Mouse (Mus musculus) c-Kit-positive CD71-positive TER-119-negative erythroid progenitor cells, embryonic 14.5 days (primary cell): ENCODE data around the gene Sufu.
A peak's percentile ranks its signal among the peaks of the same experiment; 100 is the strongest.

Experiments used
- DNase-seq: peaks from one replicate; pipeline ENCODE4 v3.0.0-alpha.2; 2013; ENCODE audit warnings: low read depth

The Sufu gene

DNA sequence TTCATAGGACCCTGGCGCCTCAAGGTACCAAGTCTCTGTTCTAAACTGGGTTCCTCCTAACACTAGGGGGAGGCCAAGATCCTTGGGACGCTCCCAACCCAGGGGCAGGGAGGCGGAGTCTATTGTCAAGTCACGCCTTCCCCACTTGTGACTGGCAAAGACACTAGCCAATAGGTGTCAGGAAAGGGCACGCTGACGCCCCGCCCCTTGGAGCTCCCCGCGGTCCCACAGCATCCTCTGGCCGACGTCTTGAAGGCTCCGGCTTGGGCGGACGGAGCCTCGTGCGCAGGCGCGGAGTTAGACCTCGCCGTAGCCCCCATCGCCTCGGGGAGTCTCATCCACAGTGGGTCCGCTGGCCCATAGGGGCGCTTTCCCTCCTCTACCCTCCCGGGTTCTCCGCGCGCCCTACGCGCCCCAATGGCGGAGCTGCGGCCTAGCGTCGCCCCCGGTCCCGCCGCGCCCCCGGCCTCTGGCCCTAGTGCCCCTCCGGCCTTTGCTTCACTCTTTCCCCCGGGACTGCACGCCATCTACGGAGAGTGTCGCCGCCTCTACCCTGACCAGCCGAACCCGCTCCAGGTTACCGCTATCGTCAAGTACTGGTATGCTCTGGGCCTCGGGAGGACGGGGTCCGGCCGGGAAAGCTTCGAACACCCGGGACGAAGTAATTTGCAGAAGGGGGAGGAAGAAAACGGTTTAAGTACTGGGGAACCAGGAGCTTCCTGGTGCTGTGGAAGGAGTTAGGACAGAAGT lies at the start of gene Sufu:
Gene Sufu (plus strand): TSS at position 211 of the 750 bp plus-strand sequence.
- peak; percentile 100 for DNase-seq

DNA sequence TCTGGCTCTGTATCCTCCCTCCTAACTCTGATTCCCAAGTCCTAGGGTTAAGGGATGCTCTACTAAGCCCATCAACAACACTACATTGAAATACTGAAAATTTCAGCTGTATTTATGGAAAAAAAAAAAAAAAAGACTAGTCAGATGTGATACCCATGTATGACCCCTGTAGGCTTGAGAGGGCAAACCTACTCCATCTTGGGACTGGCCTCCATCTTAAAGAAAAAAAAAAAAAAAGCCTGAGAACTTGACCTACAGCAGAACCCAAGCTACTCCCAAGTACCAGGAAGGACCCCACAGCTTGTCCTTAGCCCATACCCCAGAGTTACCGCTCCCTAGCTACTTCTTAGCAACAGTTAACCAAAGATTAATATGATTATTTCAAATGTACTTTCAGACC lies 49.5 kb upstream of the Sufu start:
- no peak for DNase-seq

DNA sequence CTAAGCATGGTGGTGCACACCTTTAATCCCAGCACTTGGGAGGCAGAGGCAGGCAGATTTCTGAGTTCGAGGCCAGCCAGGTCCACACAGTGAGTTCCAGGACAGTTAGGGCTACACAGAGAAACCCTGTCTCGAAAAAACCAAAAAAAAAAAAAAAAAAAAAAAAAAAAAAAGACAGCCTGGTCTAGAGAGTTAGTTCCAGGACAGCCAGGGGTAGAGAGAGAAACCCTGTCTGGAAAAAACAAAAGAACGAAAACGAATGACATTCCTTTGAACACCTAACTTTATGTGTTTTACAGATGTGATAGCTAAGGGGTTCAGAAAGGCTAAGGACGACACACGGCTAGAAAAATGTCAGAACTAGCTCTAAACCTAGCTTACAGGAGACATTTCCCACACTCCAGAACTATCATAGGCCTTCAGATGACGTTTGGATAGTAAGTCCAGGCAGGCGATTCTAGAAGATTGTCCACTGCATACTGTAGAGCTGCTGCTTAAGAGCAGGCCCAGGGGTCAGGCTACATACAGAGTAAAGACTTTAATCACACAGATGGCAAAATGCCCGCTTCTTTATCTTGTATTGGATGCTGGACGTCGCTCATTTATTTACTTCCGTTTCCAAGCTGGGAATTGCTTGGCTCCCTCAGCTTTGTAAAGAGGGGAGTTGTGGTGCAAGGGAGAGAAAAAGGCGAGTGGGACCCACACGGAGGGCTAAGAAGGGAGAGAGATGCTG lies 48.6 kb upstream of the Sufu start:
- no peak for DNase-seq

DNA sequence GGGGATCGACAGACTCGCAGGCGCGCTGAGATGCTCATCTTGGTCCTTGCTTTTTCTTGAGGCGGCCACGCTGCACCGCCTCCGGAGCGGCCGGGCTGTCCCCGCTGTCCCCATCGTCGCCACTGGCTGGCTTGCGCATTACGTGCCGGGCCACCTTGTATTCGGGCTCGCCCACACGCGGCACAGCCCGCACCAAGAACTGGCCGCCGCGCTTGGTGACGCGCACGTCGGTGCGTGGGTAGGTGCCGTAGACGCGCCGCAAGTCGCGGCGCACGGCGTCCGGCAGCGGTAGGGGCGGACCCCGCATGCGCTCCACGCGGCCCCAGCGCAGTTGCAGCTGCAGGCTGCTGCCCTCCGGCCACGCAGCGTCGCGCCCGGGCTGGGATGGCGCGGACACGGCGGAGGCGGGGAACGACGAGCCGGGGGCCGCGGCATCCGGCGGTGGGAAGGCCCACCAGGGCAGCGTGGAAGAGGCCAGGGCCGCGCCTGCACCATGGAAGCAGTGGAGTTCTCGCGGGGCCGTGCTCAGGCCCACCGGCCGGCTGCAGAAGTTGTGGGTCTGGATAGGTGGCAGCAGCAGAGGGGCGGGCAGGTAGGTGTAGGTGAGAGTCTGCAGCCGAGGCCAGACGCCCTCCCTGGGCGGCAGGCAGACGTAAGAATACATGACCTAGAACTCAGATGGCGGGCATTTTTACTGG lies 47.8 kb upstream of the Sufu start:
- no peak for DNase-seq

DNA sequence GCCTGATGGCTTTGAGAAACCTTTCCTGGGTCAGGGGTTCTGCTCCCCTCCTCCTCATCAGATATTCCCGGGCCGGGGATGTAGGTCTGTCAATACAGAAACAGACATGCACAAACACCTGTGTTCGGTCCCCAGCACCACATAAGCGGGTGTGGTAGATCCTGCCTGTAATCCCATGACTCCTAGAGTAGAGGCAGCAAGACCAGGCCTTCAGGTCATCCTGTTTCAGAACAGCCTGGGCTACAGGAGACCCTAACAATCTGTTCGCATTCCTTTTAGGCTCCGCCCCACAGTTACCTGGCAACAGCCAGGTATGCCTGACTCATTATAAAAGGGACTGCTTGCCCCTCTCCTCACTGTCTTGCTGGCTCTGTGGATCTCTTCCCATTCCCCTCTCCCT lies 47.1 kb upstream of the Sufu start:
- DNase-seq: no peak

DNA sequence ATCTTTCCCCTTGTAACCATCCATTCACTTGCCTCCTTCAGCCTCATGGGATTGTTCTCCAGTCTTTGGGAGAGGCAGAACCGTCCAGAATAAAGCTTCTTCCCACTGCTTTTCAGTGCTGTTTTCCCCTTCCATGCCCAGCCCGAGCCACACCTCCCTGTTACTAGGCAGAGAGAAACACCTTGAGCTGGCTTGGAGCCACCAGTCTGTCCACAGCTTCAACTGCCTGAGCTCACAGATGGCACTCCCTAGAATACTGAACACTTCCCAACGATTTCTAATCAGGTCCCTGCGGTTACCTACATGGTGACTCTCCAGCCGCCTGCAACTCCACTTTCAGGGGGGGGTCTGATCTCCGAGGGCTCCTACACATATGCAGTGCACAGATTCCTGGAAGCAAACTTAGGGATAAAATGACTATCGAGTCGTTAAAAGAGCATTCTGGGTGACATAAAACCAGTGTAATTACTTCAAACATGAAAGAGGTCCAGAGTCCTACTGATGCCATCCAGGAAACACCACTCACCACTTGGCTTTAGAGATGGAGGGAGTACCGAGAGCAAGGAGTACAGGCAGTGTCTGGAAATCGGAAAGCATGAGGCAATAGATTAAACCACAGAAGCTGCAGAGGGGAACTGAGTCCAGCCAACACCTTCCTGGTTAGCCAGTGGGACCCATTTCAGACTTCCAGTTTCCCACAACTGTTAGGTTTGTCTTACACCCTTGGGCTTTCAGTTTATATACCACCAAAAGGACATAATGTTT lies 46.3 kb upstream of the Sufu start, which contains the start of gene 2310034G01Rik:
Gene 2310034G01Rik (minus strand): TSS at position 135 of the 765 bp plus-strand sequence.
- DNase-seq: no peak

DNA sequence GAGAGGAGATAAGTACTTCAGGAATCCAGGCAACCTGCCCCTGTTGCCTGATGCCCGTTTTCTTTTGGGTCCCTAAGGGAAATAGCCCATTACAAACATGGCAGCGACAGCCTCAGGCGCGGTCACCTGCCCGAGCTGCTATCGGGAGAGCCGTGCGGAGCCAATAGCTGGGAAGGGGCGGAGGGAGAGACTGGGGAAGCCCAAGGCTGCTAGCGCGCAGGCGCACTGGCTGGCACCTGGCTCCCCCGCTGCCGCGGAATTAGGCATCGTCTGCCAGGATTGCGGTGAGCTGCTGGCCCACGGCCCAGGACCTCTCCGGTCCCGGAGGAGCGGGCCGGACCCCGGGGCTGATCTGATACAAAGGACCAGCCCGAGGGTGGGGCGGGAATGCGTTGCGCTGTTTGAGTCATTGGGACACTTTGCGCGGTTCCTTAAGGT lies 40.0 kb upstream of the Sufu start:
- peak; percentile 85 for DNase-seq

DNA sequence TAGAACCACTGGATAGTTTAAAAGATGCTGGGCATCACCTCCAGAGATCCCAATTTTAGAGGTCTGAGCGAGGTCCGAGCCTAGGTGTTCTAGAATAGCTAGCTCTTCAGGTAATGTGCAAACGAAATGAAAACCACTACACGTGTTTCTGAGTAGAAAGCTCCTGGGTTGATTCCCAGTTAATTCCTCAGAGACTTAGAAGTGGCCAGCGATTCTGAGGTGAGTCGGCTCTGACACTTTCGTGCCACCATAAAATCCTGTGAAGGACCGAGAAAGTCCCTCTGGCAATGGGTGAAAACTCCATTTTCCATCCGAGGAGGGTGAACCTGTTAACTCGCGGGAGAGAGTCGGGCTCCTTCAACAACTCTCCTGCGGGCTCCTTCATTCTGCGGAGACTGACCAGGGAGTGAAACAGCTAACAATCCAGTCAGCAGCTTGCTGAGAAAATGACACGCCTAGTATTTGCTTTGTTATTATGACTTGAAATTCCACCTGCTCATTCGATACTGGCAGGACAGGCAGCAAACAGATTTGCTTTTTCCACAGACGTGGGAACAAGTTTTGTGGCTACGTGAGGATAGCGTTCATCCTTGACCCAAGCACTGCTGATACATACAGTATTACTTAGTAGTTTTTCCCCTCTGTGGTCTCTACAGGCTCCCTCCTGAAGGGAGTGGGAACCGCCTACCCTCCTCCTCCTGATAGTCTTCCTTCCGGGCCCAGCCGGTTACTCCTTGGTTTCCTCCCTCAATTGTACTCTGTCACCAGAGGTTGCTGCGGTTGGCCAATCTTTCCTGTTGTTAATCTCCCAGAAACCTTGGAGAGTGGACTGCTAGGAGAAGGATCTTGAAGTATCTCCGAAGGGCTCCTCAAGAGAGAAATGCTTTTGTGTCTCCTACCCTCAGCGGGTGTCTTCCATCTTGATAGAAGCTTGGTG lies 39.1 kb upstream of the Sufu start:
- DNase-seq: no peak

DNA sequence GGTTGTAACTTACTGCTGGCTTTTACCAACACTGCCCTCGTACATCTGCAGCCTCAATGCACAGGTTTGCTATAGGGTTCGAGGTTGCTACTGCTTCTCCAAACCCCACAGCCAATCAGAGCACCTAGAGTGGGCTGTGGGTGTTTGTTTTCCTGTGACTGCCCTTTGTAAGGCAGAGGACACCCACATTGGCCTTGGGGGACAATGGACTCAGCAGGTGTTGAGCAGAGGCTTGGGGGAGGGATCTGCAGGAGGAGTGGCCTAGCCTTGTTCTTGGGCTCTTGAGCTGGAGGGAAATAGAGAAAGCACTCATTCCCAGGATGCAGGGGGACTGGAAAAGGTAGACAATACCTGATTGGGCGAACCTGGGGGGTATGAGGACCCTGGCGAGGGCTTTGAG lies 38.3 kb upstream of the Sufu start:
- DNase-seq: no peak

DNA sequence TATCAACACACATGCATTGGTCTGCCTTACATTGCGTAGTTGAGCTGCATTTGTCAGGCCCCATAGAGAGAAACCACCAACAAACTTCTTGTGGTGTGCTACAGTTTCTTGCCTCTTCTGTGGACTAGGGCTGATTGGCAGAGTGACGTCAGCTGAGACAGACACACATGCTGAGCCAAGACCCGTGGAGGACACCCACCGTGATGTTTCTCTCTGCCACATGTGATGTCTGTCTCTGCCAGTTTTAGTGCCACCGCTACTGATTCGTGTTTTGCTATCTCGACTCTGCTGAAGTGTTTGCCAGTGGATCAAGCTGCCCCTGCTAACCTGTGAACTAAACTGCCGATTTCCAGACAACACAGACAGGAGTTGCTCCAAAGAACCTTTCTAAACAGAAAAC lies 34.6 kb upstream of the Sufu start:
- no peak for DNase-seq

DNA sequence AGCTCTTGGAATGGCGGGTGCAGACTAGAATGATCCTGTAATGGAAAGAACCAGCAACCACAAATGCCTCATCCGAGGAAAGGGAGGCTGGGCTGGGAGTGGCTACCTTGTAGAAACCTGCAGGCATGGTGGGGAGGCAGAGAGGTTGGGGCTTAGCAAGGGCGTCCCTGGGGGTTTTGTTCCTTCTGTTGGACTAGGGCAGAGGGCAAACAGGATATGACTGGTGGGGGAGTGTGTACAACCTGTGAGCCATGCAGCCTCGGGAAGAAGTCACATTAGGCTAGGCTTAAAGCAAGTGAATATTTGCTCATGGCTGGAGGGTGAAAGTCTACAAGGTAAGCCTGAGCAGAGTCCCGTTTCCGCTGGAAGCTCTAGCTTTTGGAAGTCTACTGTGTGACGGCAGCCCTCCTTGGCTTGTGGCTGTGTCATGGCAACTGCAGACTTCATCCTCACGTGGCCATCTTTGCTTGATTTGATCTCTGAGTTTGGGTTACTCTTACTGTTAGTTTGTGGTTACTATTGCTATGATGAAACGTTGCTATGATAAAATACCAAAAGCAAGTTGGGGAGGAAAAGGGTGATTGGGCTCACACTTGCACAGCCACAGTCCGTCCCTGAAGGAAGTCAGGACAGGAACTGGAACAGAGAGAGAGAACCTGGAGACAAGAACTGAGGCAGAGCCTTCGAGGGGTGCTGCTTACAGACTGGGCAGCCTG lies 33.2 kb upstream of the Sufu start:
- DNase-seq: no peak

DNA sequence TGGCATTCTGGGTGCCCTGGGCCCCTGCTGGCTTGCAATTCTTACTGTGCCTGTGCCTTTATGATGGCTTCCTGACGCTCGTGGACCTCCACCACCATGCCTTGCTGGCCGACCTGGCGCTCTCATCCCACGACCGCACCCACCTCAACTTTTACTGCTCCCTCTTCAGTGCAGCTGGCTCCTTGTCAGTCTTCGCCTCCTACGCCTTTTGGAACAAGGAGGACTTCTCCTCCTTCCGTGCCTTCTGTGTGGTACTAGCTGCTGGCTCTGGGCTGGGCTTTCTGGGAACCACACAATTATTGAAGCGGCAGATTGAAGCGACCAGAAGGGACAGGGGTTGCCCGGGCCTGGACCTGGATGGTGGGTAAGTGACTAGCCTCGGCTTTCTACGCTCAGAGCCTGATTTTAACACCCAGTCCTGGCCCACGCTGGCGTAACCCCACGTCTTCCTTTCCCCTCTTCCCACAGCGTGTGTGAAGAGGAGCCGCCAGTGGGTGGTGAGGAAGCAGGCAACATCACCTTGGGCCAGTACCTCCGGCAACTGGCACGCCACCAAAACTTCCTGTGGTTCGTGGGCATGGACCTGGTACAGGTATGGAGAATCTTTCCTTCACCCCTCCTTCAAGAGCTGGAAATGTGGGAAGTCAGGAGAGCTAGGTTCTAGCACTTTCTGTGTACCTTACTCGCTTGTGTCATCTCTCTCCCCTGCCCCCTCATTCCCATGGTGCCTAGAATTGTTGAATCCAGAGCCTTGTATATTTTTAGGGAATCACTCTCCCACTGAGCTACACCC lies 28.7 kb upstream of the Sufu start:
- no peak for DNase-seq

DNA sequence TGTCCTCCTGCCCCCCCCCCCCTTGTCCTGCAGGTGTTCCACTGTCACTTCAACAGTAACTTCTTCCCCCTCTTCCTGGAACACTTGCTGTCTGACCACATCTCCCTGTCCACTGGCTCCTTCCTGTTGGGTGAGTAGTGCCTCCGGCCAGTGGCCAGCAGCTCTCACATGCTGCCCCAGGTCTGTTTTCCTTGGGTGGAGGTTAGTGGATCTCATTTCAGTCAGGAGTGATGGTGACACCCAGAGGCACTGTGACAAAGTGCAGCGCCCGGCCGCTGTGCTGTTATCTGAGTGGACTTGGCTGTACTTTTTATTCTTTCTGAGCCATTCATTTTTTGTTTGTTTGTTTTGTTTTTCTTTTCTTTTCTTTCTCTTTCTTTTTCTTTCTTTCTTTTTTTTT lies 27.5 kb upstream of the Sufu start:
- DNase-seq: peak; percentile 33

DNA sequence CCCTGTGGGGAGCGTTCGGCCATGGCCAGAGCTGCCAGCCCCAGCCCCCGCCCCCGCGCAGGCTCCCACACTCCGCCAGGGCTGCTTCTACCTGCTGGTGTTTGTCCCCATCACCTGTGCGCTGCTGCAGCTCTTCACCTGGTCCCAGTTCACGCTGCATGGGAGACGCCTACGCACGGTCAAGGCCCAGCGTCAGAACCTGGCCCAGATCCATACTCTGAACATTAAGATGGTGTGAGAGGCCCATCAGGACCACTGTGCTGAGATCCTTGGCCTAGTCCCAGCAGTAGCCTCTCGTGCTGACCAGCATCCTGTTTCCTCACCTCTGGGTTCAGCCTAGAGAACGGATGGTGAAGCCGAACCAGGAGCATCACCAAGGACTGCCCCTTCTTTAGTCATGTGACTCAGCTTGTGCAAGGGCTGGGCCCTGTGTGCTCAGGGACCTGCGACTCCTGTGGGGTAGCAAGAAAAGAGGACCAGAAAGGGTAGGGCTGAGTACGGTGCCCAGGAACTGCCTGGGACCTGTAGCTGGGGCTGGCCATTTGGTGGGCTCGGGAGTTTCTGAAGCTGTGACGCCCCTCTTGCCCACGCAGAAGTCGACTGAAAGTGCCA lies 22.1 kb upstream of the Sufu start:
- DNase-seq: no peak

DNA sequence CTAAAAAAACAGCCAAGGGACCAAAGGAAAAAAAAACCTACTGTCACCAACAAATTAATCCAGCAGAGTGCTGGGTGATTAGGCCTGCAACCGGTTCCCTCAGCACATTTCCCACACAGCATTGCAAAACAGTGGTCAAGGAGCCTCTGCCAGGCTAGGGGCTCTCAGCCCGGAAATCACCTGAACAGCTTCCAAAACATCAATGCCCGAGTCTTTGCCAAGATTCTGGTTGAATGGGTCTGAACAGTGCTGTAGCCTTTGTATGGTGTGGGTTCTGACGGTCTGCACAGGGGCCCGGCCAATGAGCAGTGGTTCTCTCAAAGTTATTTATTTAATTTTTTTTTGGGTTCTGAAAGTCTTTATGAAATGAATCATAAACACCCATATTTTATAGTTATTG lies 21.2 kb upstream of the Sufu start:
- no peak for DNase-seq

DNA sequence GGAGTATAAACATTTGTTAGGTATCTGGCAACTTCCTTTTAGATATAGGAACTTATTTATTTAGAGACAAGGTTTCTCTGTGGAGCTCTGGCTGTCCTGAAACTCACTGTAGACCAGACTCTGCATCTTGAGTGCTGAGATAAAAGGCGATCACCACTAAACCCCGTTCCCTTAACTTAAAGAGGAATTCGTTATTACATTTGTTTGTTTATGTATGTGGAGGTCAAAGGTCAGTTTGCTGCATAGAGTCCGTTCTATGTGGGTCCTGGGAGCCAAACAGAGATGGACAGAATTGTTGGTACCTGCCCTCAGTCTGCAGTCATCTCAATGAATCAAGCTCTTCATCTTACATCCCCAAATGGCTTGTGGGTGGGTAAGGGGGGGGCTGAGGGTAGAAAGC lies 20.8 kb upstream of the Sufu start:
- DNase-seq: no peak

DNA sequence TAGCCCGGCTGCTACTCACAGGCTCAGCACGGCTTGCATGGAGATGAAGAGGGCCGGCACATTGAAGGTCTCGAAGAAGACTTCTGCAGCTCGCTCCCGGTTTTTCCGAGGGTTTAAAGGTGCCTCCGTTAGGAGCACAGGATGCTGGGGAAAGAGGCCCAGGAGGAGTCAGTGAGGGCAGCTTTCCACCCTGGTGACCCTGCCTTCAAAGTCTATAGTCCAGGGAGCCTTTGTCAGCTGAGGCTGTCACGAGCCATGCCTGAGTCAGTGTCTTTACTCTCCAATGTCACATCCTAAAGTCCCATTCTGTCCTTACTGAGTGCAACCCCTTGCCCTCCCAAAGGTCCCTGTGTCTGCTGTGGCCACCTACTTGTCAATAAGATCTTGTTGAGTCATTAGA lies 14.4 kb upstream of the Sufu start:
- DNase-seq: no peak

DNA sequence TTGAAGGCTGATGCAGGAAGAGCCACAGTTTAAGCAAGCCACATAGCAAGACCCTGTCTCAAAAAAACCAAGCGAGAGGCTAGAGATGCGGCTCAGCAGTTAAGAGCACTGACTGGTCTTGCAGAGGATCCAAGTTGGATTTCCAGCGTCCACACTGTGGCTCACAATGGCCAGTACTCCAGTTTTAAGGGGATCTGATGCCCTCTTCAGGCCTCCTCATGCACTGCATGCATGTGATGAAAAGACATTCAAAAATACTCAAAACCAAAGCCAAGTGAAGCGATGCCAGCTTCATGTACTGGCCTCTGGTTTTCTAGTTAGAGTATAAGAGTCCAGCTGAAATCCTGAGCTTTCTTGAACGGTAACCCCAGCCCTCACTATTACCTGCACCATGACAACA lies 6.8 kb upstream of the Sufu start:
- no peak for DNase-seq

DNA sequence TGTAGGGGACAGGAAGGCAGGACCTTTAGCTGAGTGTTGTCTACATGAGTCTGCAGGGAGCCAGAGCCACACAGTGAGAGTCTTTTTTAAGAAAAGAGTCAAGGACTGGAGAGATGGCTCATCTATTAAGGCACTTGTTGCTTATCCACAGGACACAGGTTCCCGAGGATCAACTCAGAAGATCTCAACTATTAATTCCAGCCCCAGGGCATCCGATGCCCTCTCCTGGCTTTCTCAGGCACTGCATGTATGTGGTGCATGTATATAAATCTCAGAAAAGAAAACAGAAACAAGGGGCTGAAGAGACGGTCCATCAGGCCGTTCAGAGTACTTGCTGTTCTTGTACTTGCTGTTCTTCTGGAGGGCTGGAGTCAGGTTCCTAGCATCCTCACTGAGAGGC lies 4.7 kb upstream of the Sufu start:
- no peak for DNase-seq
